Mouse (Mus musculus) bone marrow, adult 2 months (tissue): ENCODE results near the gene Col4a2. TPM values are rescaled to one million over a fixed set of nuclear protein-coding genes. Genes with fewer than 3 reads are reported as not detected.
"Not testable (repeated sequence)": the region's sequence is repeated elsewhere in the genome, so short reads cannot be mapped to it uniquely, and the experiment has no call there.

Source experiments
- H3K27ac ChIP-seq: fragments of 200-500 bp; 2 replicates; pipeline ENCODE4 v1.5.1; 2012; ENCODE audit warnings: low read depth, mild to moderate bottlenecking, control low read depth, inconsistent platforms, low read length; ENCODE audit not compliant: control insufficient read depth, poor library complexity, insufficient read depth
- H3K4me1 ChIP-seq: fragments of 200-500 bp; 2 replicates; pipeline ENCODE4 v1.6.1; 2011; ENCODE audit warnings: low read length; ENCODE audit not compliant: control insufficient read depth, insufficient read depth
- H3K4me3 ChIP-seq: fragments of 200-500 bp; replicated peaks from 2 replicates; pipeline ENCODE3; 2011; ENCODE audit warnings: mild to moderate bottlenecking, low read depth, low read length, control low read depth; ENCODE audit not compliant: control insufficient read depth
- CTCF ChIP-seq: fragments of 200-500 bp; IDR thresholded peaks from 2 replicates; pipeline ENCODE4 v1.5.1; 2011; ENCODE audit warnings: low read length, control low read depth; ENCODE audit not compliant: control insufficient read depth, insufficient read depth
- POLR2A ChIP-seq: fragments of 200-500 bp; IDR thresholded peaks from 2 replicates; pipeline ENCODE4 v1.6.1; 2011; ENCODE audit warnings: low read depth, mild to moderate bottlenecking, control low read depth, low read length, borderline replicate concordance; ENCODE audit not compliant: control insufficient read depth
- WGBS: fragments of 180-500 bp; shearing (Covaris S2); methylation state at CpG from one replicate; pipeline ENCODE4 v1.1.7; 2018; 5-methylcytosine and 5-hydroxymethylcytosine counted together
- polyA plus RNA-seq: library from polyadenylated mRNA; stranded (reverse); fragments of >200 nt; gene quantifications from 2 replicates; pipeline ENCODE4 v1.2.4, GENCODE M21; 2011; ENCODE audit warnings: low replicate concordance; ENCODE audit not compliant: missing spikeins, insufficient read depth, insufficient read length

Gene Col4a2
- polyA plus RNA-seq, 1 experiment = 3.9 TPM

DNA sequence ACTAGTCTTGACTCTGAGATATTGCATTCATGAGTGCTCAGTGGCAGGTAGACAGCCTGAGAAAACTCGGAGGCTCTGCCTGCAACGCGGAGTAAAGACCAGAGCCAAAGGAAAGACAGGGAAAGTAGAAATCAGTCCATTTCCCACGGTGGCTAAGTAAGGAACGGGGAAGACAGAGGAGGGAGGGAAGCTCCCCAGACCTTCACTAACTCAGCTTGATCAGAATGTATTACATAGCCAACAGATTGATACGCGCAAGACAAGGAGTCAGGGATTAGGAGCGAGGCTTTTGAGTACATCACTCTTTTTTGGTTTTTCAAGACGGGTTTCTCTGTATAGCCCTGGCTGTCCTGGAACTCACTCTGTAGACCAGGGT is 164.6 kb downstream of the Col4a2 start:
- H3K27ac ChIP-seq = peak overlapping the region; percentile 77
- 7% methylated on average over 9 of the region's 9 CpGs for WGBS
- peaks cover 1% of the 10 kb centered on the region; the same call in 1 of the 2 replicates for H3K4me1 ChIP-seq
- H3K4me3 ChIP-seq = peak overlapping the region; percentile 47
- no peak for TF ChIP-seq POLR2A
- no peak for TF ChIP-seq CTCF

DNA sequence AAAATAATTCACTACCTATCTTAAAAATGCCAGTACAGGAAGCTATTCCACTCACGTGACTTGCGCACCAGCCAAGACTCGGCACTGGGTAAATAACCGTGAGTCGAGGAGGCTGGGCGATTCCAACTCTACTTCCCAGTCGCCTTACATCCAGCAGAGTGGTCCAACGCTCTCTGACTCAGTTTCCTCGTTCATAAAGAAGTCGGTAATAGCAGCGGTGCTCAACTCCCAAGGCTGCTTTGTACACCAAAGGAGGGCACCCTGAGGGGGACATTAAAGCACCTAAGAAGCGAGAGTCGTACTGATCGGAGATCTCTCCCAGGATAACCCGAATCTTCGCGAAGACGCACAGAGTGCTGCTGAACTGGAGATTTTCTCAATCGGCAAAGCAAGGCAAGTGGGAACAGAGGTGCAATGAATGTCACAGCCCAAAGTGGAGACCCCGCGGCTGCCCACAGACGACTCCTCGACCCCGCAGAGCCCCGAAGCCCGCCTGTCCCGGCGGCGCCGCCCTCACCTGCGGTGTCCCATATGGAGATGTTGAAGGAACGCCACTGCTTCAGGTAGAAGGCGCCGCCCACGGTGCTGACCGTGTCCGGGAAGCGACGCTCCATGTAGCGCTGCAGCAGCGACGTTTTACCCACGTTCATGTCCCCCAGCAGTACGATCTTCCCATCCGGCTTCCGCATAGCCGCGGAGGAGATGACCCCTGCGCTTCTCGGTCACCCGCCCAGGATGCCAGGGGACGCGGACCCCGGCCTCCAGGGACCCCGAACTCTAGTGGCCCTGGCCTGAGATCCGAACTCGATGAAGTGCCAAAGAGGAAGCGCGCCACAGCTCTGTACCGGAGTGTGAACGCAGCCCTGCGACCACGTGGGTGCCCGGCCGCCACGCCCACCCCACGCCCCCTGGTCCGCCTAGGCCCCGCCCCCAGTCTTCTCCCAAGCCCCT is 165.5 kb downstream of the Col4a2 start, which contains the start of gene Rab20:
Gene Rab20, minus strand, starts transcription at position 900 of the 951 bp plus-strand sequence.
- H3K4me1 ChIP-seq = peaks cover 1% of the 10 kb centered on the region; the same call in 1 of the 2 replicates
- H3K4me3 ChIP-seq = peak within 1 kb of the TSS; percentile 69
- H3K27ac ChIP-seq = peak within 1 kb of the TSS; percentile 11
- under 1% methylated on average over 69 of the region's 69 CpGs for WGBS
- TF ChIP-seq CTCF (no peak), POLR2A (peak; percentile 26; the same call in 1 of the 2 replicates)

DNA sequence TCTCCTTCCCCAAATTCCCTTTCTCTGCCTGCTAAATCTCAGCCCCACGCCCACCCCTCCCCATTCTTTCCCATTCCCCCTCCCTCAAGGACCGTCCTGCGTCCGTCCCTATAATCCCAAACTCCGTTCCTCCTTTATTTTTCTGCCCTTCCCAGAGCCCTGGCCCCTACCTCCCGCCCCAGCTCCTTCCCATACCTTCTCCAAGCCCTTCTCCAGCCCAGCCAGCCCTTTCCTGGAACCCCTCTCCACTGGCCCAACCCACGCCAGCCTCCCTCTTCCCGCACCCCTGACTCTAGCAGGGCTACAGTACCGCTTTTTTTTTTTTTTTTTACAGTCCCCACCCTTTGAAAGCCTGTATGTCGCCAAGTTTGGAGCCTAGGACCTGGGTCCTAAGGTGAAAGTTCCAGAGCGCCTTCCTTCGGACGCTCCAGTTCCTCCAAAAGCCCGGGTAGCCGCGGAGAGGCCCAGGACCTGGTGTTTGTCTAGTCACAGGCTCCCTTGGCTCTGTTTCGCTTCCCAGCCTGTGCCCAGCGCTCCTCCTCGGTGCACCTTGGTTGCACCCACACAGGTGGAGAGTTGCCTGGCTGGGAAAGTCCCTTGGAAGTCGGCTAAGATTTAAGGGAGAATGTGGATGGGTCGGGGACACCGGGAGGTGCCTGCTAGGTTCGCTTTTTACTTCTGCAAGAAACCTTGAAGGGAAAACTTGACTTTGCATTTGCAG is 166.4 kb downstream of the Col4a2 start:
- peaks cover 1% of the 10 kb centered on the region; the same call in 1 of the 2 replicates for H3K4me1 ChIP-seq
- TF ChIP-seq POLR2A (no peak), CTCF (no peak)
- no peak overlapping the region for H3K27ac ChIP-seq
- WGBS = 12% methylated on average over 23 of the region's 23 CpGs
- no peak overlapping the region for H3K4me3 ChIP-seq

DNA sequence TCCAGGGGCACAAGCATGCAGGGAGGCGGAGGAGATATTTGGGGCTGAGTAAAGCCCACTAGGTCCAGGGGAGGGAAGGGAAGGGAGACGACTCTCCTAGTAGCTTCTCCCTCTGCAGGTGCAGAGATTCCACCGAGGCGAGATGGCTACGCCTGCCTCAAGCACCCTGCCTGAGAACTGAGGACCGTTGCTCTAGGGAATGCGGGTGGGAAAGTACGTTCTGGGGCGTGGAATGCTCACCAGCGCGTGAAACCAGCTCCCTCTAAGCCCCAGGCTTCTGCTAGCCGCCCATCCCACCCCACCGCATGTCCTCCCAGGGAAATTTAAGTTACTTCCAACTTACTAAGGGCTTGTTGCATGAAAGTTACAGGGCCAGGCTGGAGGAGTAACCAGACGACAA is 167.0 kb downstream of the Col4a2 start:
- Histone ChIP-seq H3K4me3 (no peak overlapping the region), H3K4me1 (peaks cover 1% of the 10 kb centered on the region; the same call in 1 of the 2 replicates), H3K27ac (no peak overlapping the region)
- TF ChIP-seq CTCF = no peak
- TF ChIP-seq POLR2A = no peak
- WGBS = 55% methylated on average over 14 of the region's 14 CpGs

DNA sequence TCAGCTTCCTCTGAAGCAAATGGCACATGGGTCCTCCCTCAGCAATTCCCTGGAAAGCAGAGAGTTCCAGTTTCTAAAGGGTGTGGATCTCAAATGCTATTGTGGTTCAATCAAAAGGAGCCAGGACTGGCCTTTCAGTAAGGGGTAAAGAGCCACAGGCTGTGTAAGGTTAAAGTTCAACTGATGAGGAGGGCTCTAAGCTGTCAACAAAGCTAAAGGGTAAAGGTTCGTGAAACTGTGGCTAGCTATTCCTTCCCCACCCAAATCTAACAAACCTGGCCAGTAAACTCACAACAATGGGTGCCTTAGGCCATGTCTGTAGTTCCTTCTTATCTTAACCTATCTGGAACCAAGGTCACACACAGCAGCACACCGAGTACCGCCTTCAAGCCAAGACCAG is 169.3 kb downstream of the Col4a2 start:
- H3K4me1 ChIP-seq = no peaks in the 10 kb centered on the region
- TF ChIP-seq POLR2A (no peak), CTCF (no peak)
- no peak overlapping the region for H3K27ac ChIP-seq
- WGBS = 72% methylated on average over 3 of the region's 3 CpGs
- H3K4me3 ChIP-seq = no peak overlapping the region

DNA sequence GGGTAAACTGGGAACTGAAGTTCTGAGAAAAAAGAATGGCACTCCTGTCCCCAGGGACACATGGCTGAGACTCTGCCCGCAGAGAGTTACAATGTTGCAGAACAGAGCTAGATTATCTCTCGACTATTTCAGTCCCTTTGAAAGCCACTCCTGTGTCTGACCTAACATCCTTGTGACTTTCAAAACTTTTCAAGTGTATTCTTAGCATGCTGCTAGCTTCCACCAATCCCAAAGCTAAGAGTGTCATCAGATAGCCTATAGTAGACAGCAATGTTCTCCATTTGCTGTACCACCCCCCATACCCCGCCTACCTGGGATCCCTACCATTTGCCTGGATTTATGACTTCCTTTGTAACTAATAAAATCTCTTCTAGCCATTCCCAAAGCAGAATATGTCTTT is 169.9 kb downstream of the Col4a2 start:
- Histone ChIP-seq H3K4me3 (no peak overlapping the region), H3K4me1 (no peaks in the 10 kb centered on the region), H3K27ac (no peak overlapping the region)
- 56% methylated on average over 3 of the region's 3 CpGs for WGBS
- TF ChIP-seq CTCF (no peak), POLR2A (no peak)

DNA sequence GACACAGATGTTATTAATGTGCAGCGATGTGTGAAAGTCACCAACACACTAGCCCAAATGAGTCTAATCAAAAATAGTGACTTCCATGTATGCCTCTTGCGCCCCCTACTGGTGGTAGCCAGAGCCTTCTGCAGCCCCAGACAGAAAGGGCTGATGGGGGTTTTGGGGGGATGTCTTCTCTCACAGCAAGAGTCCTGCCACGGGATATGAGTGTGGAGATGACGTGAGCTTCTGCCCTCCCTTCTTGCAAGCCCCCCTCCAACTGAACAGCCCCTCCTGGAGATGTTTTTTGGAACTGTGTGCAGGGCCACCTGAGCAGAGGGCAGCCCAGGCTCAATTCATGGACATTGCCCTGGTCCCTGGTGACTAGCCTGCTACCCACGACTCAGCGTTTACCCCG is 173.5 kb downstream of the Col4a2 start:
- TF ChIP-seq POLR2A (no peak), CTCF (peak; percentile 79)
- no peak overlapping the region for H3K4me3 ChIP-seq
- H3K4me1 ChIP-seq = no peaks in the 10 kb centered on the region
- WGBS = 12% methylated on average over 7 of the region's 7 CpGs
- H3K27ac ChIP-seq = no peak overlapping the region

DNA sequence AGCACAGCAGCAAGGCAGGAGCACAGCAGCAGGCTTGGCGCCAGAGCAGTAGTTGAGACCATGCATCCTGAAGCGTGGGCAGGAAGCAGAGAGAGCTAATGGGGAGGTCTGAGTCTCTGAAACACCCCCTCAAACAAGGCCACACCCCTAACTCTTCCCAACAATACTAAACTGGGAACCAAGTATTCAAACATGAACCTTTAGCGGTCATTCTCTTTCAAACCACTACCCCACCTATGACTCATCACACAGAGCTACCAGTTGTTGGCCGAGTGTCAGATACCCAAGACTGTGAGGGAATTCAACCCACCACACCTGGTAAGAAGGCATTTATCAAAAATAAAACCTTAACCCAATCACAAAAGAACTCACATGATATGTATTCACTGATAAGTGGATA is 174.6 kb downstream of the Col4a2 start:
- no peaks in the 10 kb centered on the region for H3K4me1 ChIP-seq
- no peak for TF ChIP-seq CTCF
- TF ChIP-seq POLR2A = no peak
- 37% methylated on average over 4 of the region's 4 CpGs for WGBS
- no peak overlapping the region for H3K4me3 ChIP-seq
- H3K27ac ChIP-seq = no peak overlapping the region

DNA sequence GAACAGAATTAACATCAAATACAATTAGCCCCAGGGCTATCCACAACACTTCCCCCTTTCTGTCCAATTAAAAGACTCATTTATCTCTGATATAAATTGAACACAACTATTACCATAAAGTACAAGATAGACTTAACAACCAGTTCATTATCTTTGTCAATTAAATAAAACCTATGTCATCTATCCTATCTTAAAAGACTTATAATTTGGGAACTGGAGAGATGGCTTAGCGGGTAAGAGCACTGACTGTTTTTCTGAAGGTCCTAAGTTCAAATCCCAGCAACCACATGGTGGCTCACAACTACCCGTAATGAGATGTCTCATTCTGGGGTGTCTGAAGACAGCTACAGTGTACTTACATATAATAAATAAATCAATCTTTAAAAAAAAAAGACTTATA is 179.7 kb downstream of the Col4a2 start:
- H3K4me3 ChIP-seq, H3K27ac ChIP-seq, H3K4me1 ChIP-seq: not testable (repeated sequence)
- WGBS = 73% methylated on average over 2 of the region's 2 CpGs
